Mouse (Mus musculus): ENCODE data around the gene Adgrg7. TPM values are rescaled to one million over a fixed set of nuclear protein-coding genes. Genes with fewer than 3 reads are reported as not detected.

Adgrg7 gene
- polyA plus RNA-seq (2012; rRNA removed) = 0.09 and 0.10 TPM in 2 replicates

DNA sequence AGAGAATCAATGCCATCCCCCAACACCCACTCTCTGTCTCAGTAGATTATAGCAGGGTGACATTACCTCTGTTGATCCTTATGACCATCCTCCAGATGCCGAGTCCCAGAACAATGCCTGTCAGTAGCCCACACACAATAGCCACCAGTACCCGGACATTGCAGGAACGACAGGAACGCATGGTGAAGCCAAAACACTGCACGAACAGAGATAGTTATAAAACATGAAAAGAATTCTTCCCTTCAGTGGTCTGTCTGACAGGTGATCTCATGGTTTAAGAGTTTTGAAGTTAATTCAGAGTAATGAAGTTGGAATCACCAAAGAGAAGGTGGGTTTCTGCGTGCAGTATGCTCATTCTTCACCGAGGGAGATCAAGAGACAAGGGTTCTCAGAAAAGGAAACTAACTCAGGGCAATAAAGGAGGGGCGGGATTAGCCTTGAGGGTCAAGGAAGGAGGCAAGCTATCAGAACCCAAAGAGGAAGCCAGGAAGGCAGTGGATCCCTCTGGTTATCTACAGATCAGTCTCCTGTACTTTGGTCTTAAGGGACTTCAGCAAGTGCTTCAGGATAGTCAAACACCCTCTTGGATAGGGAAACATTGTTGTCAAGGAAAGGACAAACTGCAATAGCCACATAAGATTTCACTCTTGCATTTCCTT, at the start of gene Adgrg7:
Adgrg7 (minus strand) TSS at position 375 of the 659 bp plus-strand sequence.

DNA sequence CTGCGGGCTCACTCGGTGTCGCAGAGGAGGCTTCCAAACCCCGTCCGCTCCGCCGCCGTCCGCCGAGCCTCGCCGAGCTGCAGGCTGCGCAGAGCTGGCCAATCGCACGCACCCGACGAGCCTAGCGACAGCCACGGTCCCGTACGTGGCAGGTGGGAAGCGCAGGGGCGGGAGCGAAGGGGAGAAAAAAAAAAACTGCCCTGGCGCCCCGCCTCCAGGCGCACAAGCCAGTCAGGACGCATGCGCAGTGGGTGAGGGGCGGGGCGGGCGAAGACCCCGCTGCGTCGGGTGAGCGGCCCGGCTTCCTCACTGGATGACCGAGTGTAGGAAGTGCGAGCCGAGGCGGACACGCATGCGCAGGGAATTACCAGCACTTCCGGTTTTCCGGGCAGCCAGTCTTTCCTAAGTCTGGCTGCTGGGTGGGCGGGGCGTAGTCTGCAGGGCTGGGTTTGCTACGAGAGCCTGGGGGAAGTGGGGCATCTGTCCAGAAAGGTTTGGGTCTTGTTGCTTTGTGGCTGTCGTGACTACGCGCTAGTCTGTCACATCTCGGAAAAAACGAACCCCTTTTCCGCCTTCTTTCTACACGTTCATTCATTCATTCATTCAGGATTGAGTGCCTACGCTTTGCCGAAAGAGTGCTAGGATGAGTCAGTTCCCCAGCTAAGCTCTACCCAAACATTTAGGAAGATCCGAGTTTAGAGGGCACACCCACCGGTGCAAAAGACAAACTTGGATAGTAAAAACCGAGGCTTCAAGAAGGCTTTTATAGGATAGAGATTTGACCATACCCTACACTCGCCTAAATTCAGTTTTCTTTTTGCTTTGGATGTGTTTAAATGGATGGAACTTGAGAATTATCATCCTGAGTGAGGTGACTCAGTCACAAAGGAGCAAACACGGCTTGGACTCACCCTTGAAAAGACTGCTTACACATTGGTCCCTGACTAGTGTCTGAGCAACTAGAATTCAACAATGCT, 78.1 kb downstream of the Adgrg7 start, which contains the start of gene Tfg:
Tfg (minus strand) TSS at position 227 of the 977 bp plus-strand sequence.

Other genes starting within 250 kb of the Adgrg7 start
- 41.7 and 44.7 TPM in 2 replicates for gene Tfg, start 78.4 kb downstream of the Adgrg7 start, polyA plus RNA-seq (2012; rRNA removed)
- gene Tmem45a, start 90.3 kb upstream of the Adgrg7 start, polyA plus RNA-seq (2012; rRNA removed) = 0.39 and 0.42 TPM in 2 replicates
- gene Lnp1, start 132.2 kb upstream of the Adgrg7 start, polyA plus RNA-seq (2012; rRNA removed) = not detected in 2 replicates